Mouse (Mus musculus): Measurements from ENCODE around the gene Dip2b. TPM values are rescaled to one million over a fixed set of nuclear protein-coding genes. Genes with fewer than 3 reads are reported as not detected.

Dip2b gene
- polyA plus RNA-seq, 1 experiment: 40.4 TPM

GRCm38 (mm10) chr15:100227663-100228534 is 189.4 kb downstream of the Dip2b start, which contains the start of gene Atf1:
TSS of gene Atf1 (plus strand) at chr15:100227819.
- Histone ChIP-seq H3K4me1 (ENCODE audit: control insufficient read depth, insufficient read depth, low read length) (peaks cover 16% of the 10 kb centered on the region), H3K27me3 (ENCODE audit: control insufficient read depth, insufficient read depth, low read length) (no peaks in the 10 kb centered on the region), H3K4me3 (replicated peaks; ENCODE audit: insufficient read depth, low read depth, low read length) (peak within 1 kb of the TSS; percentile 100), H3K27ac (ENCODE audit: insufficient read depth, low read length) (peak within 1 kb of the TSS; percentile 99)
- TF ChIP-seq CTCF (IDR thresholded peaks at IDR 0.05; ENCODE audit: borderline replicate concordance, insufficient read depth, low read depth, low read length) (peak; percentile 13; the same call in 1 of the 2 replicates), POLR2A (IDR thresholded peaks at IDR 0.05; ENCODE audit: borderline replicate concordance, insufficient read depth, low read length) (peak; percentile 96)
- peak; percentile 91 to 95 for DNase-seq
- WGBS: under 1% methylated on average over 127 of the region's 133 CpGs

DNA sequence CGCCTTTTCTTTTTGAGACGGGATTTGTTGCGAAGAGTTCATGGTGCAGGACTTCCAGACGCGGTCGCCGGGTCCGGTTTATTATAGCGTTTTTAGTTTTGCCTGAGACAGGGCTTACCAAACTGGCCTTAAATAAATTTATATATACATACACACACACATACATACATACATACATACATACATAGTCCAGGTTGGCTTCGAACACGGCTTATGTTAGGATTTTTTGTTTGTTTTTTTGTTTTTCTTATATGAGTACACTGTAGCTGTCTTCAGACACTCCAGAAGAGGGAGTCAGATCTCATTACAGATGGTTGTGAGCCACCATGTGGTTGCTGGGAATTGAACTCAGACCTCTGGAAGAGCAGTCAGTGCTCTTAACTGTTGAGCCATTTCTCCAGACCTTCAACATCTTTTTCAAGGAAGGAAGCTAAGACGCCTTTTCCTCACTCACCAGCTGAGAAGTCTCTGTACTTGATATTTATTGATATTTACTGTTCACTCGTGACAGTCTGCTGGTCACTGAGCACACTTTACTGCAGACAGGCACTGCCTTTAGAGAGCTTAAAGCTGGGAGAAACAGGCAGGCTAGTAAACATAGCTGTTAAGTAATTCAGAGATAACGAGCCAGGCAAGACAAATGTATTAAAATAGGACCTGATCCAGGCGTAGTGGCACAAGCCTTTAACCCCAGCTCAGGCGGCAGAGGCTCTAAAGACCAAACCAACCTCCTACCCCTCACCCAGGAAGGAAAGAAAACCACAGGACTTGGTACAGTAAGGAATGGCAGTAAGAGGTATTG is 190.3 kb downstream of the Dip2b start:
- DNase-seq: no peak
- TF ChIP-seq CTCF (IDR thresholded peaks at IDR 0.05; ENCODE audit: borderline replicate concordance, insufficient read depth, low read depth, low read length) (no peak), POLR2A (IDR thresholded peaks at IDR 0.05; ENCODE audit: borderline replicate concordance, insufficient read depth, low read length) (no peak)
- H3K27me3 ChIP-seq (ENCODE audit: control insufficient read depth, insufficient read depth, low read length): no peaks in the 10 kb centered on the region
- H3K4me3 ChIP-seq (replicated peaks; ENCODE audit: insufficient read depth, low read depth, low read length): peak overlapping the region; percentile 100
- H3K27ac ChIP-seq (ENCODE audit: insufficient read depth, low read length): peak overlapping the region; percentile 92
- WGBS: 8% methylated on average over 16 of the region's 16 CpGs
- peaks cover 16% of the 10 kb centered on the region for H3K4me1 ChIP-seq (ENCODE audit: control insufficient read depth, insufficient read depth, low read length)

DNA sequence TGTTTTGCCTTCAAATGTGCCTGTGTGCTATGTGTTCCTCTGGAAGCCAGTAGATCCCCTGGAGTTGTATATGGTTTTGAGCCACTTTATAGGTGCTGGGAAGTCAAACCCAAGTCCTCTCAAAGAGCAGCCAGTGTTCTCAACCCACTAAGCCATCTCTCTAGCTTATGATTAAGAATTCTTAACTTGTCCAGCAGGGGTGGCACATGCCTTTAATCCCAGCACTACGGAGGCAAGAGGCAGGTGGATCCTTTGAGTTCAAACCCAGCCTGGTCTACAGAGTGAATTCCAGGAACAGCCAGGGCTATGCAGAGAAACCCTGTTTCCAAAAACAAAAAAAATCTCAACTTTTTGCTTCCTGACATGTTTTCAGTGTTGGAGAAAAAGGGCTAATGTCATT is 192.2 kb downstream of the Dip2b start:
- WGBS: 28% methylated on average over 1 of the region's 1 CpGs

DNA sequence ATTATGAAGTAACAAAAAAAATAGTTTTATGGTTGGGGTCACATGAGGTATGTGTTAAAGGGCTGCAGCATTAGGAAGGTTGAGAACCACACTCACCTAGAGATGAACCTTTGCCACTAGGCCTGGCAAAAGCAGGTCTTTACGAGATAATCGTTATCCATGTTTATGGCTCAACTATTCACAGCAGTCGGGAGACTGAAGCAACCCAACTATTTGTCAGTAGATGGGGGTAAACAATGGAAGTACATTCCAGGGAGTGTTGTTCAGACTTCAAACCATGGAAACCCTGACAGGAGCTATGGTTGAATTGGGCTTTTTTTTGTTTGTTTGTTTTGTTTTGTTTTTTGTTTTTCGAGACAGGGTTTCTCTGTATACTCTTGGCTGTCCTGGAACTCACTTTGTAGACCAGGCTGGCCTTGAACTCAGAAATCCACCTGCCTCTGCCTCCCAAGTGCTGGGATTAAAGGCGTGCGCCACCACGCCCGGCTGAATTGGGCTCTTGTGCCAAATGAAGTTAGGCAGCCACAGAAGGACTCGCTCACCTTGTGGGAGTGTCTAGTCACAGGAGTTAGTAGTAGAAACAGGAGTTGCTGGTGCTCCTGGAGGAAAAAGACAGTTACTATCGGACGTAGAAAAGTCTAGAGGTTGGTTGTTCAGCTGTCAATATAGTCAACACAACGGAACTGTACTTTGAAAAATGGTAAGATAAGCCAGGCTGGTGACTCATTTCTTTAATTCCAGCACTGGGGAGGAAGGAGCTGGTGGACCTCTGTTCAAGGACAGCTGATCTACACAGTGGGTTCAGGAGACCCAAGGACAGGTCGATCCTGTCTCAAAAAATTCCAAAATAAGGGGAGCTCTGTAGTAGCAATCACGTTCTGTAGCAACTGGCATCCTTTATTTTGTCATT is 193.4 kb downstream of the Dip2b start:
- WGBS: 72% methylated on average over 14 of the region's 14 CpGs

More for the DNA sequence above, 192.2 kb downstream of the Dip2b start:
- no peak for TF ChIP-seq POLR2A (IDR thresholded peaks at IDR 0.05; ENCODE audit: borderline replicate concordance, insufficient read depth, low read length)
- no peak for TF ChIP-seq CTCF (IDR thresholded peaks at IDR 0.05; ENCODE audit: borderline replicate concordance, insufficient read depth, low read depth, low read length)
- no peak for DNase-seq
- Histone ChIP-seq H3K27ac (ENCODE audit: insufficient read depth, low read length) (no peak overlapping the region), H3K4me3 (replicated peaks; ENCODE audit: insufficient read depth, low read depth, low read length) (no peak overlapping the region), H3K4me1 (ENCODE audit: control insufficient read depth, insufficient read depth, low read length) (peaks cover 13% of the 10 kb centered on the region), H3K27me3 (ENCODE audit: control insufficient read depth, insufficient read depth, low read length) (no peaks in the 10 kb centered on the region)

GRCm38 (mm10) chr15:100235208-100235965 is 196.9 kb downstream of the Dip2b start:
- Histone ChIP-seq H3K27ac (ENCODE audit: insufficient read depth, low read length) (no peak overlapping the region), H3K4me3 (replicated peaks; ENCODE audit: insufficient read depth, low read depth, low read length) (no peak overlapping the region), H3K27me3 (ENCODE audit: control insufficient read depth, insufficient read depth, low read length) (no peaks in the 10 kb centered on the region), H3K4me1 (ENCODE audit: control insufficient read depth, insufficient read depth, low read length) (peaks cover 2% of the 10 kb centered on the region; the same call in 1 of the 2 replicates)
- DNase-seq: no peak
- no peak for TF ChIP-seq CTCF (IDR thresholded peaks at IDR 0.05; ENCODE audit: borderline replicate concordance, insufficient read depth, low read depth, low read length)
- TF ChIP-seq POLR2A (IDR thresholded peaks at IDR 0.05; ENCODE audit: borderline replicate concordance, insufficient read depth, low read length): no peak
- WGBS: 89% methylated on average over 12 of the region's 12 CpGs

More for the DNA sequence above, 193.4 kb downstream of the Dip2b start:
- DNase-seq: no peak
- no peak for TF ChIP-seq POLR2A (IDR thresholded peaks at IDR 0.05; ENCODE audit: borderline replicate concordance, insufficient read depth, low read length)
- no peak for TF ChIP-seq CTCF (IDR thresholded peaks at IDR 0.05; ENCODE audit: borderline replicate concordance, insufficient read depth, low read depth, low read length)
- H3K27me3 ChIP-seq (ENCODE audit: control insufficient read depth, insufficient read depth, low read length): no peaks in the 10 kb centered on the region
- H3K4me3 ChIP-seq (replicated peaks; ENCODE audit: insufficient read depth, low read depth, low read length): no peak overlapping the region
- no peak overlapping the region for H3K27ac ChIP-seq (ENCODE audit: insufficient read depth, low read length)
- peaks cover 7% of the 10 kb centered on the region; the same call in 1 of the 2 replicates for H3K4me1 ChIP-seq (ENCODE audit: control insufficient read depth, insufficient read depth, low read length)

- DNase-seq: no peak
- Histone ChIP-seq H3K4me3 (replicated peaks; ENCODE audit: insufficient read depth, low read depth, low read length) (no peak overlapping the region), H3K27ac (ENCODE audit: insufficient read depth, low read length) (no peak overlapping the region), H3K4me1 (ENCODE audit: control insufficient read depth, insufficient read depth, low read length) (0 out of 2 replicates have a peak, but pooled peaks cover 2% of the 10 kb centered on the region), H3K27me3 (ENCODE audit: control insufficient read depth, insufficient read depth, low read length) (no peaks in the 10 kb centered on the region)
- WGBS: 78% methylated on average over 6 of the region's 6 CpGs
- TF ChIP-seq CTCF (IDR thresholded peaks at IDR 0.05; ENCODE audit: borderline replicate concordance, insufficient read depth, low read depth, low read length): no peak
- TF ChIP-seq POLR2A (IDR thresholded peaks at IDR 0.05; ENCODE audit: borderline replicate concordance, insufficient read depth, low read length): no peak
These were observed 198.5 kb downstream of the Dip2b start for GRCm38 (mm10) chr15:100236952-100237351.
